Mouse (Mus musculus) C2C12 (cell line): ENCODE results near the gene Phactr2.

ENCODE experiments used
- CTCF ChIP-seq: IDR thresholded peaks from one replicate; pipeline ENCODE4 v1.5.1; 2011; ENCODE audit not compliant: control insufficient read depth, insufficient read depth, insufficient read length
- FOSL1 ChIP-seq: IDR thresholded peaks from one replicate; pipeline ENCODE4 v1.8.0; 2011; ENCODE audit warnings: mild to moderate bottlenecking, low read length; ENCODE audit not compliant: poor library complexity, insufficient read depth, severe bottlenecking
- MAX ChIP-seq: IDR thresholded peaks from one replicate; pipeline ENCODE4 v1.6.1; 2011; ENCODE audit warnings: mild to moderate bottlenecking, control low read depth
- MYOD1 ChIP-seq: IDR thresholded peaks from one replicate; pipeline ENCODE4 v1.6.1; 2011; ENCODE audit warnings: low read depth; ENCODE audit not compliant: control insufficient read depth, insufficient read length
- USF1 ChIP-seq: IDR thresholded peaks from one replicate; pipeline ENCODE4 v1.6.1; 2011; ENCODE audit warnings: low read depth, mild to moderate bottlenecking, control low read depth, moderate library complexity

GRCm38 (mm10) chr10:13473833-13474567 lies at the start of gene Phactr2:
- TF ChIP-seq CTCF (no peak), MAX (no peak), MYOD1 (no peak), USF1 (no peak), FOSL1 (no peak)
